Mouse (Mus musculus) lung, adult 10 weeks (tissue): ENCODE measurements around the gene Hist1h2ba. TPM values are rescaled to one million over a fixed set of nuclear protein-coding genes. Genes with fewer than 3 reads are reported as not detected.

ENCODE experiments used
- polyA plus RNA-seq: library from polyadenylated mRNA; stranded (reverse); fragments of 350-450 nt; fragmentation: Illumina TruSeq; extraction: RNeasy Lipid Tissue Mini Kit (QIAGEN cat#74804); gene quantifications from one replicate; pipeline ENCODE4 v1.2.3, GENCODE M21; 2014; ENCODE audit warnings: low read depth, low replicate concordance; ENCODE audit not compliant: insufficient read depth

Gene Hist1h2ba
- not detected for polyA plus RNA-seq

GRCm38 (mm10) chr13:23933421-23934210, at the start of gene Hist1h2ba:
Gene Hist1h2ba, minus strand, starts transcription at chr13:23934156.

GRCm38 (mm10) chr13:23934211-23934520, 210 bp upstream of the Hist1h2ba start, which contains the start of gene Hist1h2aa:
Gene Hist1h2aa, plus strand, starts transcription at chr13:23934462.

GRCm38 (mm10) chr13:23914376-23915167, 19.4 kb downstream of the Hist1h2ba start, which contains the start of gene Slc17a4:
Gene Slc17a4, minus strand, starts transcription at chr13:23915009.

Other genes starting within 250 kb of the Hist1h2ba start
- 123 TPM for gene Hist1h2bc, start 250.0 kb downstream of the Hist1h2ba start, polyA plus RNA-seq
- not detected for gene Hist1h1t, start 238.3 kb downstream of the Hist1h2ba start, polyA plus RNA-seq
- gene Hist1h4c, start 235.7 kb downstream of the Hist1h2ba start, polyA plus RNA-seq: 0.68 TPM
- 21.9 TPM for gene Hfe, start 223.3 kb downstream of the Hist1h2ba start, polyA plus RNA-seq
- 58.8 TPM for gene Hist1h1c, start 195.3 kb downstream of the Hist1h2ba start, polyA plus RNA-seq
- not detected for gene Hist1h3c, start 188.6 kb downstream of the Hist1h2ba start, polyA plus RNA-seq
- gene Hist1h2bb, start 187.4 kb downstream of the Hist1h2ba start, polyA plus RNA-seq: not detected
- not detected for gene Hist1h2ab, start 183.0 kb downstream of the Hist1h2ba start, polyA plus RNA-seq
- gene Hist1h3b, start 181.9 kb downstream of the Hist1h2ba start, polyA plus RNA-seq: not detected
- gene Hist1h4b, start 177.1 kb downstream of the Hist1h2ba start, polyA plus RNA-seq: not detected
- not detected for gene Hist1h4a, start 172.9 kb downstream of the Hist1h2ba start, polyA plus RNA-seq
- not detected for gene Hist1h3a, start 171.8 kb downstream of the Hist1h2ba start, polyA plus RNA-seq
- not detected for gene Hist1h1a, start 170.5 kb downstream of the Hist1h2ba start, polyA plus RNA-seq
- gene Trim38, start 164.2 kb downstream of the Hist1h2ba start, polyA plus RNA-seq: not detected
- 0.34 TPM for gene Slc17a2, start 127.2 kb downstream of the Hist1h2ba start, polyA plus RNA-seq
- gene Slc17a3, start 94.7 kb downstream of the Hist1h2ba start, polyA plus RNA-seq: not detected
- not detected for gene Slc17a1, start 66.4 kb downstream of the Hist1h2ba start, polyA plus RNA-seq
- not detected for gene Slc17a4, start 19.1 kb downstream of the Hist1h2ba start, polyA plus RNA-seq
- not detected for gene Hist1h2aa, start 306 bp upstream of the Hist1h2ba start, polyA plus RNA-seq
- not detected for gene Scgn, start 57.1 kb upstream of the Hist1h2ba start, polyA plus RNA-seq